Mouse (Mus musculus) heart, postnatal 14 days (tissue): ENCODE data around the gene Zfp202. TPM values are rescaled to one million over a fixed set of nuclear protein-coding genes. Genes with fewer than 3 reads are reported as not detected.
"Not testable (repeated sequence)": the region's sequence is repeated elsewhere in the genome, so short reads cannot be mapped to it uniquely, and the experiment has no call there.

Experiments
- DNase-seq, 2 experiments: peaks; one replicate each; pipeline ENCODE4 v3.0.0; 2021 to 2022
- intact Hi-C: fragments of 180-260 bp; cut with DNase I; formaldehyde crosslinking; loops from one replicate; pipeline ENCODE4 v1.15.1; 2025
- long read RNA-seq, 2 experiments: library from polyadenylated mRNA; stranded (forward); transcript quantifications; one replicate each; pipeline ENCODE4 v2.0.0; 2021
- total RNA-seq, 2 experiments: library from RNA; stranded (reverse); gene quantifications; 2 replicates each; pipeline ENCODE4 v1.2.3; 2021

Zfp202 gene
- 1 to 10 TPM; 2.0 TPM for total RNA-seq
- long read RNA-seq, experiment 1, partial matches to known transcripts = 2 of 4 reads
- long read RNA-seq, experiment 1, other reads (novel, unspliced or antisense) = 2 of 4 reads
- long read RNA-seq, experiment 2, partial matches to known transcripts = 1 of 9 reads
- long read RNA-seq, experiment 2, other reads (novel, unspliced or antisense) = 0 of 9 reads

DNA sequence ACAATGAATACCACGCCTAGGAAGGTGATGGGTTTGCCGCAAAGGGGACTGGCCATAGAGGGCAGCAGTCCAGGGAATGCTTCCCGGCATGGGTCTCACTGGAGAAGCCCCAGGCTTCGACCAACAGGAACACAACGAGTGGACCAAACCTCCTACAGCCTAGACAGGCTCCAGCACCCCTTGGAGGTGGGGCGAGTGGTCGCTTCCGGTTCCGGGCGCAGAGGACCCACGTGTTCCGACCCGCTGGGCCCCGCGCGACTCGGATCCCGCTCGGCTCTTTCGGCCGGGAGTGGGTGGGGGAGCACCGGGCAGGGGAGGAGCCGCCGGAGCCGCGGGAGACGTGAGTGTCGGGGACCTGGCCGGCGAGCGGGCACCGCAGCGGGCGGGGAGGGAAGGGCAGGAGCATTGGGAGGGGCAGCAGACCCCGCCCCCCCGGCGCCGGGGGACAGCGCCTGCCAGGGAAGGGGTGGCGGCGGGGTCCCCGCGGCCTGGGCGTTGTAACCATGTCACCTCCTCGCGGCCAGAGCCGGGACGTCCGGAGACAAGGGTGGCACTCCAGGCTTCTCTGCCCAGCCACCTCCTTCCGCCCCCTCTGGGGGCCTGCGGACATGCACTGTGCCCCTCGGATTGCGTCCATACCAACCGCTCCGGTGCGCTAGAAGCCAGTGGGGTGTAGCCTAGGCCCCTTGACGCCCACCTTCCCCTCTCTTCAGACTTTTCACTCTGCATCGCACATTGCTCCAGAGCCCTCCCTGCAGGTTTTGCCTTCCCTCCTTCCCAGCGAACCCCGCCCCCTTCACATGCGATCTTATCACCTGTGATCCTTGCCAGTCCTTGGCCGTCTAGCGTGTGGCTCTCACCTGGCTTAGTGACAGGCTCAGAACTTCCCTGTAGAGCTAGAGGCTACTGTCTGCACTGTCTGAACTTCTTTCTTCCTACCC is at the start of gene Zfp202:
Gene Zfp202 (plus strand): TSS at position 219 of the 941 bp plus-strand sequence.
- peak; percentile 86 to 91 for DNase-seq
- intact Hi-C loops = no loop called here

DNA sequence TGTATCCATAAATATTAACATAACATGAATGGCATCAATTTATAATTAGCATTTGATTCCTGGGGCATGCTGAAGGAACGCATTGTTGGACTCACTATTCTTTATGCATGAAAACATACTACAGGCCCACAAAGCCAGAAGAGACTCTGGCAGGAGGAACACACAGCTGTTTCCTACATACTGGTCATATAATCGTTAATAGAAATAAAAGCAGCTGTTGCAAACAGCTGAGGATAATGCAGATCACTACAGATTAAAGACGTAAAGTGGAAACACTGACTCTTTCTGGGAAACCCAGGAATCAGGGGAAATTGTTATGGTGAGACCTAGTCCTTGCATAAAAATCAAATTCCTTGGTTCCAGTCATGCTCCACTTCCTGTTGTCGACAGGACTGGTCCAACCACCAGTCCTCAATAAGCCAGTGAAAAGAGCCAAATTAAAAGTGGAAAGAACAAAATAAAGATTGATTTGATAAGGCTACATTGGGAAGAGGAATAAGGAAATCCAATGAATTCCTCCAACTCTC is 36.9 kb upstream of the Zfp202 start:
- intact Hi-C loops = no loop called here
- no peak for DNase-seq

DNA sequence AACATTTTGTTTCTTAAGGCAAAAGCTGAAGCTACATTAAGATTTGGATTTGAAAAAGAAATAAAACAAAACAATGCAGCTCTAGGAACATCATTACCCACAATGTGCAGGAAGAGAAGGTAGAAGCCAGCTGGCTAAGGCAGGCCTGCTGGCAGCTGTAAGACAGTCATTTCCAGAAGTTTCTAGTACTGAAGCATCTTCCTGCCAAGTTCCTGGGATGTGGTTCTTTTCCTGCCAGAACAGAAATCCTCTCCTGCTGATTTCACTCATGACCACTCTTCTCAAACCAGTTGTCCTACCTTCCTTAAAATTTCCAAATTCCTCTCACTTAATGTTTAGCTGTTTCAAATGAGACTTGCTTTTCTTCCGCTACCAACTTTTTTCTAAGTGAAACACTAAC is 25.7 kb upstream of the Zfp202 start:
- DNase-seq = peak; percentile 5 to 12
- intact Hi-C loops = no loop called here

DNA sequence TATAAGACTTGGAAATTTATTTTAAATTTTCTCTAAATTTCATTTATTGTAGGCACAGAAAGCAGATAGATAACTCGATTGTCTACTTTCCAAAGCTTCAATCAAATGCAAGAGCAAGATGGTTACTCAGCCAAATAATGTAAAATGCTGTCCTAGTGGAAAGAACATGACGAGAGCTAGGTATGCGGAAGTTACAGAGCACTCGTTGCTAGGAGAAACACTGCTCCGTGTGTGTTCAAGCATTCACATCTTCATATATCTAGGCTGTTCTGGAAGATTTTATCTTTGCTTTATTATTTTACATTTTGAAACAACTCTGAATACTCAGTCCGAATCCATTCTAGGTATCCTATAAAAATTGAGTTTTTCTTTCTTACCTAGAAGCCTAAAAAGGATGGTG is 15.1 kb upstream of the Zfp202 start:
- no peak for DNase-seq
- intact Hi-C loops = no loop called here

DNA sequence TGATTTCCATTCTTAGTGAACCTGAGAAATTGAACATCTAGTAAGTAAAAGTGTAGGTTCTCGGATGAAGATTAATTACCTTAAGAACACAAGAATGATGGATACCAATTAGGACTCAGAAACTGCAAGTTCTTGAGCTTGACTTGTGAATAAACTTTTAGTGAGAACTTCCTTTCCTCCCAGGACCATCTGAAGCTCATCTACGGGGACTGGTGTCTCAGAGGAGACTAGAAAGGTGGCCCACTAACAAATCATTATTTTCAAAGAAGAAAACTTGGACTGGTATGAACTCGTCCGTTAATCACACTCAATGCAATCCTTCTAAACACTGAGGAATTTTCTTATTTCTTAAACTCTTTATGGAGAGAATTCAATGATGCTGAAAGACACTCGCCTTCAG is 11.5 kb upstream of the Zfp202 start, which contains the start of gene Olfr986:
Gene Olfr986 (plus strand): TSS at position 301 of the 400 bp plus-strand sequence.
- DNase-seq = no peak
- intact Hi-C loops = no loop called here

DNA sequence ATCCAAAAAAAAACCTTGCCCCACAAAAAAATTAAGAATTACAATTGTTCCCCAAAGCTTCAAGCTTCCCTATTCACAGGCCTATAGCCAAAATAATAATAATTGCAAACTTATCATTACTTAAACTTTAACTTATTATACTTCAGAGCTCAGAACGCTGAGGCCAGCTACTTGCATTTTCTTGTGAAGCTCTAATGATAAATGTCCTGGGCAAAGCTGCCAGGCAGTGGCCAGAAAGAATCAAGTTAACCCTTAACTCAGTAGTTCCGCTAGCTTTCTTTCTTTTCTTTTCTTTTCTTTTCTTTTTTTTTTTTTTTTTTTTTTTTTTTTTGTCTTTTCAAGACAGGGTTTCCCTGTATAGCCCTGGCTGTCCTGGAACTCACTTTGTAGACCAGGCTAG is 7.0 kb upstream of the Zfp202 start:
- DNase-seq, intact Hi-C loops: not testable (repeated sequence)

DNA sequence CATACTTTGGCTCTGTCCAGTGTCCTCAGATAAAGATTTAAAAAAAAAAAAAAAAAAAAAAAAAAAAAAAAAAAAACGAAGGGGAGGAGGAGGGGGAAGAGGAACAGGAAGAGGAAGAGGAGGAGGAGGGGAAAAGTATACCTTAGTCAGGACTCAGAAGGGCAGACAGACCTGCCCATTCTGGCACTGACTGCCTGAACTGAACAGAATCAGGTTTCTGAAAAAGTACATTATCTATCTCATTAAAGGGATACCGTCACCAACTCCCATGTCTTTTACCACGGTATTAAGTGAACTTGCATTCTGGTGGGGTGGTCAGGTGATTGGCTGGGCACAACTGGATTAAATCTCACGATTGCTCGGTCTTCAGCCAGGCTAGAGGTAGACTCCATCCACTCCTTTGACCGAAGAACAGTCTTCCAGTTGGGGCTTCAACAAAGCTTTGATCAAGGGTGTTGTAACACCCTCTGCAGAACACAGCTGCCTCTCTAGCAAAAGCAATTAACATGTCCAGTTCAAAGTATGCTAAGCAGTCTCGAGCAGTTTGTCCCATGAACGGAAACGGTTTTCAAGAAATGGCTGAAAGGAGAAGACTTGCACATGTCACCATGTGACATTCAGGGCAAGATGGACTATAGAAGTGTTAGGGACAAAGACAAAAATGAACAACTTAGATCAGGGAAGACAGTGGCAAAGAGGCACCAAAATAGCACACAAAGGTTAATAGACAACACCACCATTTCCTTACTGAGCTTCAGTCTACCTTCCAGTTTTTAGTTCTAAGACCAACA is 835 bp upstream of the Zfp202 start:
- intact Hi-C loops = no loop called here
- DNase-seq = no peak

DNA sequence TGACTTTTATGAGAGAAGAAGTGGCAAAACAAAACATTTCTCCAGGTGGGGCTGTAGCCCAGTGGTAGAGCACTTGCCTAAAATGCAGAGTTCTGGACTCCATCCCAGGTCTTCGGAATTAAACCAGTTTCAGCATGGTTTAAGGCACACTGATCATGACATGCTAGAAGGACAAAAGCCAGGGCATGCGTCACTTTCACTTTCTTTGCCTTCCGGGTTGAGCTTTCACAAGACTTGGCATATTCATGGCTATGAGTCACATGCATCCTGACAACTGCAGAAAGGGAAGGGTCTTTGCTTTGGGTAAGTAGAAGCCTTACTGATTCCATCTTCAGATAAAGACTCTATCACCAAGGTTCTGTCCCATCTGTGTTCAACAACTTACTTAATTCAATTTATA is 3.9 kb downstream of the Zfp202 start:
- intact Hi-C loops = no loop called here
- DNase-seq = peak in 1 of 2 experiments; percentile 17

DNA sequence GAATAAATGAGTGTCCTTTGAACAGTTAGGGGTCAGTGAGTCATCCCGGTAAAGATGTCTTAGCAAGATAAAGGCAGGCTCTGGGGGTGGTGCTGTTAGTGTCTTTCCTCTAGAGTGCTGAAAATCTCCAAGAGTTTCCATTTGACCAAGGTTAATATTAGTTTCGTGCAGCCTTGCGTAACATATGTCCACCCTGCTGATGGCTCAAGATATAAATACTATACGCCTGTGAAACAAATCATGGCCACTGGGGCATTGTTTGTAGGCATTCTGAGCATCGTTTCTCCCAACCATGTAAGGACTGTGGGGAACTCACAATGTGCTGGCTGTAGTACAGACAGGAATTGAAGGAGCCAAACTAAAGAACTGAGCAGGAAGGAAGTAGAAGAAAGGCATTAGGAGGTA is 14.4 kb downstream of the Zfp202 start:
- intact Hi-C loops = no loop called here
- DNase-seq = no peak

DNA sequence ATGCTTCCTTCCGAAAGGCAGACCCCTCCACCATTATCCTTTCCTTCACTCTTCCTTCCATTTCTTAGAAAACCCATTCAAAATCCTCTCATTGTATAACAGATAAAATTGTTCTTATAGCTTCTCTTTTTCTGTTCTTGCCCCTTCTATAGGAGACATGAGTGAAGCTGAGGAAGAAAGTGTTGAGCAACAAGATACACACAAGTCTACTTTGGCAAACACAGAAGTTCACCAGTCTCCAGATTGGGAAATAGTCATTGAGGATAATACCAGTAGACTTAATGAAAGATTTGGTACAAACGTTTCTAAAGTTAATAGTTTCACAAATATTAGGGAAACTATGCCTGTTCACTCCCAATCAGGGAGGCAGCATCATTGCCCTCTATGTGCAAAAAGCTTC is 18.6 kb downstream of the Zfp202 start:
- intact Hi-C loops = no loop called here
- DNase-seq = no peak

DNA sequence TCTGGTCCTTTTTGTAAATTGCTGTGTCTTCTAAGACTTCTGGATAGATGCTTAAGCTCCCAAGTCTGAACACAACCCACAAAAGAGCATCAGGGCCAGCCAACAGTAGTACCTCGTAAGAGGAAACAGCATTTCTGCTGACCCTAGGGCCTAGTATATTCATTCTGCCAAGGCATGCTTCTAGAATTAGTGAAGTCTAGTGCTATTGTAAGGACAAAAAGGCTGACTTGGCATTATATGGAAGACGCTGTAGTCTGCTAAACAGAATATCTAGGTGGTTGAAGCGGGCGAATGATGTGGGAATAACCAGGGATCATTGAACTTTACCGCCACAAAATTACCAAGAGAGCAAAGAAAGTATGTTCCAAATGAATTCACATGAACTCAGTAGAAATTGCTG is 21.9 kb downstream of the Zfp202 start:
- intact Hi-C loops = no loop called here
- no peak for DNase-seq

DNA sequence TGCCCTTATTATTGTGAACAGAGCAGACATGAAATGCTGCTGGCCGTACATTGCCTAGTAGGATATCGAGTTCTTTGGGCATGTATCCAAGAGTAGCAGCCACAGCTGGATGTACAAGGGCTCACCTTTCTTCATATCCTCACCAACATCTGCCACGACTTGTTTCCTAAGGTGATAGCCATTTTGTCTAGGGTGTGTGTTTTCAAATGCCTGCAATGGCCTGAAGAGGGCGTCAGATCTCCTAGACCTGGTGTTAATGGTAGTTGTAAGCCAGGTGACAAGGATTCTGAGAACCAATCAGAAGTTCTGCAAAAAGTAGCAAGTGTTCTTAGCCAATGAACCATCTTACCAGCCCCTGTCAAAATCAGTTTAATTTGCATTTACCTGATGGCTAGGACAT is 24.5 kb downstream of the Zfp202 start:
- intact Hi-C loops = no loop called here
- DNase-seq = no peak

DNA sequence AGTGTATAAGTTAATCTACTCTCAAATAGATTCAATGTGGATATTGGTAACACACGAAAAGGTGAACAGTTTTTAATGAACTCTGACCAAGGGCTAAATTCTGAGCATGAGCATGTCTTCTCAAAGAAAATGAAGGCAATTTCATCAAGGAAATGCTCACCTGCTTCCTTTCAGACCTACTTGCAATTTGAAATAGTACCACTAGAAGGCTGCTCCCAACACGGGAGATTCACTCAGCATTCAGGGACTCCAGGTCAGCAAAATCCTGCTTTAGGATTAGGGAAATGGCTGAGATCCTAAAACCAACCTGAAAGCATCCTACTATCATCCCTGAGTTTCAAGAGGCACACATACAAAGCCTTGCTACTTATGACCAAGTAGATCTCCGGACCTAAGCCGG is 32.2 kb downstream of the Zfp202 start:
- intact Hi-C loops = loop anchor here (1.0 to 10.0 kb wide), 2 partner anchors 106 to 171 kb away; no protein-coding TSS in a partner anchor
- DNase-seq = no peak

DNA sequence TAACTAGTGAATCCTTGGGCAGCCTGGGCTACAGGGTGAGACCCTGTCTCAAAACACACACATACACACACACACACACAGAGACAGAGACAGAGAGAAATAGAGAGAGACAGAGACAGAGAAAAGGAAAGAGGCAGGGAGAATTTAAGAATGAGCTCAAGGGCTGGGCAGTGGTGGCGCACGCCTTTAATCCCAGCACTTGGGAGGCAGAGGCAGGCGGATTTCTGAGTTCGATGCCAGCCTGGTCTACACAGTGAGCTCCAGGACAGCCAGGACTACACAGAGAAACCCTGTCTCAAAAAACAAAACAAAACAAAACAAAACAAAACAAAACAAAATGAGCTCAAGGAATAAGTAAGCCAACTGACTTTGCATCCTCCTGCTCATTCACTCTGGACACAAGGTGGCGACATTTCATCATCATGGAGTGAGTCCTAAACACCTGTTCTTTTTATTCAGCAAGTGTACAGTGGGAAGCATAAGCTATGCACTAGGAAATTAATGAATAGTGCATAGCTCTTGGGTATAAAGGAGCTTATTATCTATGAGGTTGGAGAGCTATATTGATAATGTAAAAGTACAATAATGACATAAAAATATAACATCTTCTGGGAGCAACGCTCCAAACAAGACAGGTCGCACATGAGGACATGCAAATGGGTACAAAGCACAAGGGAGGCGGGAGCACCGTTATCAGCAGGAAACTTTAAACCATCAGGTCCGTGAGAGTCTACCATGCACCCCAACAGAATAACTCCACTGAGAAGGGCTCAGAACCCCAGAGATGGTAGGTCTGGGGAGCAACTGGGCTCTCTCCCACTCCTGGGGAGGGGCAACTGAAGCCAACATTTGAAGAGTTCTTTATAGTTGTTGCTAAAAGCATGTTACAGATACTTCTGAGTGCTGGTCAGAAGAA is 36.0 kb downstream of the Zfp202 start:
- intact Hi-C loops = loop anchor here (1.0 to 10.0 kb wide), 4 partner anchors 102 to 249 kb away; no protein-coding TSS in a partner anchor

DNA sequence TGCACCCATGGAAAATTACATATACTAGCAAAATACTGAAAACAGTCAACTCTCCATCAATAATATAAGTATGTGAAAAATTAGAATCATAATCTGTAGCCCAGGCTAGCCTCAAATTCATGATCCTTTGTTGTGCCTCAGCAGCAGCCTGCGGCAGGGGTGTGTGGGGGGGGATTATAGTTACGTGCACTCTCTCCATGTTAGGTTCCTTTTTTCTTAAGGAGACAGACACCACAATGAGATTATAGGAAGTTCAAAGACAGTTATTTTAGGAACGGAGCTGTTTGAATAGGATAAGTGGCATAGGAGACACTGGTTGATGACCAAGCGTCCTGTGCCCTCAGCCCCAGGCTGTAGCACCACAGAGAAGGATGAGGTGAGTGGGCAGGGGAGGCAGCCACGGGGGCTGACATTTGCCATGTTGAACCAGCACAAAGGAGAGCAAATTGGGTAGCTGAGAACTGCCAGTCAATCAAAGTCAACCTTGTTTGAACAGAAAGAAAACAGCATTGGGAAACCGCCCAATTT is 36.8 kb downstream of the Zfp202 start:
- intact Hi-C loops = loop anchor here (1.0 to 10.0 kb wide), 4 partner anchors 101 to 248 kb away; no protein-coding TSS in a partner anchor
- DNase-seq = no peak

More for the DNA sequence above, 36.0 kb downstream of the Zfp202 start:
- peak; percentile 34 to 62 for DNase-seq

DNA sequence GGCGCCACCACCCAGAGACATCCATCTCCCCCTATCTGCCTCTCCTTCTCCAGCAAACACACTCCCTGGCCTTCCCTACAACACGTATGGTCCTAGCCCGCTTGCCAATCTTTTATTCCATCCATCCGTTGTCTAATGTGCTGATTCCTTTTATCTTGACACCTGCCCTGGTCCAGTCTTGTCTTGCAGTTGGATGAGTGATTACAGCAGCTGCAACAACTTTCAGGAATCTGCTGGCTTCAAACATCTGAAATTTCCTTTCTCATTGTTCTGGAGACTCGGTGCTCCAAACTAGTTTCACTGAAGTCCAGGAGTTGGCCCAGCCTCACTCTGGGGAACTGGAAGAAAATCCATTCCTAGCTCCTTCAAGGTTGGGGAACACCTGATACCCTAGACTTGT is 37.4 kb downstream of the Zfp202 start:
- intact Hi-C loops = loop anchor here (5.0 to 10.0 kb wide), 3 partner anchors 165 to 248 kb away; no protein-coding TSS in a partner anchor
- DNase-seq = no peak

DNA sequence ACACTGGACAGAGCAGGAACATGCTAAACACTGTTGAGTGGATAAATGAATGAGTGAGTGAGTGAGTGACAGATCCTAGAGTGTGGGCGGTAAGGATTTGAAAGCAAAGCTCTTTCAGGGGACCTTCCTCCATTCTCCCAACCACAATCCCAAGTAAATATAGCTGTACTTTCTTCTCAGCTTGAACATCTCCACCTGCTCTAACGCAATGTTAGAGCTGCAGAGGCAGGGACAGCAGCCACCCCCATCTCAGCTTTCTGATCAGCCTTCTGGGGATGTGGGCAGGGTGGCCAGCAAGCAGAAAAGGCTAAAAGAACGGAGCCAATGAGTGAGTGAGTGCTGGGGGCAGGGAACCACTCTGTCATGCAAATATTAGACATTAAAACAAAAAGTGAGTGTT is 38.9 kb downstream of the Zfp202 start:
- intact Hi-C loops = loop anchor here (5.0 kb wide), 1 partner anchor 41 kb away; no protein-coding TSS in a partner anchor
- no peak for DNase-seq

DNA sequence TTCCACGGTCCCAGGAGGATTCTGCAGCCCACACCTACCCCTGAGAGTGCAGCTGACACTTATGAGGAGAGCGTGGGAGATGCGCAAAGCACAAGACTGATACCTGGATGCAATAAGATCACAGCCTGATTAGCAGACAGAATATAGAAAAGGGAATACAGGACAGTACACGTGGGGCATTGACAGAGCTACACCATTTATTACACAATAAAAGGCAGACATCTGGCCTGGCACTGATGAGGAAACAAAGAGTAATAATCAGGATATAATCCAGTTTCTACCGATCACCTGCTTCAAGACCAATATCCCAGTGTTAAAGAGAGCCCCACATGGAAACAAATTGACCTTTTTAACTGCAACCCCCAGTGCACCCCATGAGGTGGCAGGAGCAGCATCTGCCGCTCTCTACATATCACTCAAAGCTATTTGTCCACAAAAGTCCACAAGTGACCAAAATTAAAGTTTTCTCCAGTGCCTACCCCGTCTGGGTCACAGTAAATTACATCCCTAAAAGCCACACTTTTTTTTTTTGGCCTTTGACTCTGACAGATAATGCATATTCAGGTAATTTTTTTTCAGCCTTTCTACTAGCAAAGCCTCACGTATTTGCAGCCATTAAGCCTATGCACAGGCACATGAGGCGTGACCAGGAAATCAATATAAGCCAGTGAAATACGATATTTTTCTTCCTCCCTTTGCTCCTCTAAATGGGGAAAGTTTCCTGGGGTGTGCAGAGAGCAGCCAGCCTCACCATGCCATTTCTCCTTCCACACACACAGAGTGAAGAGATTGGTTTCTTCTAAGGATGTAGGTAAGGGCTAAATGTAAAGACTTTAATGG is 42.3 kb downstream of the Zfp202 start:
- DNase-seq = no peak
- intact Hi-C loops = loop anchor here (5.0 kb wide), 1 partner anchor 38 kb away; no protein-coding TSS in a partner anchor
